In the genomic region with DNA sequence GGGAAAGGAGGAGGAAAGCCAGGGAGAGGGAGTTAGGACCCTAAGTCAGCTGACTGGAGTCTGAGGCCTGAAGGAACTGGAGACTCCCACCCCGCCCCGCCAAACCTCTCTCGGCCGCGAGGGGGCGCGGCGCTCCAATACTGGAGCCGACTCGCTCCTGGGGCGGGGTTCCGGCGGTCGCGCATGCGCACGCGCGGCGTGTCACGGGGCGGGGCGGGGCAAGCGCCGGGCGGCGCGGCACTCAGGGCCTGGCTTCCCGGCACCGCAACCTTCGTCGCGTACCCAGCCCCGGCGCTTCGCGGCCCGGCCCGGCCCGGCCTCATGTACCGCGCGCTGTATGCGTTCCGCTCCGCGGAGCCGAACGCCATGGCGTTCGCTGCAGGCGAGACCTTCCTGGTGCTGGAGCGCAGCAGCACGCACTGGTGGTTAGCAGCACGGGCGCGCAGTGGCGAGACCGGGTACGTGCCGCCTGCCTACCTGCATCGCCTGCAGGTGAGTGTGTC, we compare ENCODE assay signal across 7 mouse cellular contexts. TPM values are rescaled to one million over a fixed set of nuclear protein-coding genes. Genes with fewer than 3 reads are reported as not detected.
DNase-seq lines count a peak whose midpoint lies in the region; ATAC-seq lines count a peak whose summit lies in the region.

A gene (plus strand): TSS at position 206 of the 503 bp plus-strand sequence.

- H3K4me1 ChIP-seq in embryonic facial prominence, embryonic 12.5 days = peaks cover 10% of the 10 kb centered on the region
- H3K4me1 ChIP-seq in midbrain, embryonic 11.5 days (ENCODE audit: control insufficient read depth, insufficient read depth, low read length) = peaks cover 5% of the 10 kb centered on the region; the same call in 1 of the 2 replicates

- peak within 1 kb of the TSS; percentile 79 for H3K4me3 ChIP-seq in embryonic facial prominence, embryonic 12.5 days
- H3K4me3 ChIP-seq in midbrain, embryonic 11.5 days (ENCODE audit: low read depth, low read length) = peak within 1 kb of the TSS; percentile 77

- peaks cover 61% of the 10 kb centered on the region for H3K36me3 ChIP-seq in embryonic facial prominence, embryonic 12.5 days
- H3K36me3 ChIP-seq in midbrain, embryonic 11.5 days (ENCODE audit: control insufficient read depth, insufficient read depth, low read length) = peaks cover 27% of the 10 kb centered on the region

- H3K27me3 ChIP-seq in embryonic facial prominence, embryonic 12.5 days = no peaks in the 10 kb centered on the region
- H3K27me3 ChIP-seq in midbrain, embryonic 11.5 days (ENCODE audit: control insufficient read depth, insufficient read depth, low read length) = no peaks in the 10 kb centered on the region

- H3K9me3 ChIP-seq in embryonic facial prominence, embryonic 12.5 days = no peaks in the 10 kb centered on the region
- no peaks in the 10 kb centered on the region for H3K9me3 ChIP-seq in midbrain, embryonic 11.5 days (ENCODE audit: control insufficient read depth, low read length)

- WGBS in embryonic facial prominence, embryonic 12.5 days = under 1% methylated on average over 62 of the region's 62 CpGs
- WGBS in midbrain, embryonic 11.5 days = under 1% methylated on average over 55 of the region's 62 CpGs

- intact Hi-C loops in left cerebral cortex, postnatal 4 days (cut with DNase I) = no loop called here

- H3K27ac ChIP-seq in embryonic facial prominence, embryonic 12.5 days = 0 out of 2 replicates have a peak within 1 kb of the TSS, but pooled peaks have one; percentile 30
- H3K27ac ChIP-seq in midbrain, embryonic 11.5 days (ENCODE audit: low read depth, low read length) = no peak within 1 kb of the TSS; the same call in 1 of the 2 replicates

- peak within 1 kb of the TSS; percentile 85 for H3K4me2 ChIP-seq in embryonic facial prominence, embryonic 12.5 days (replicated peaks)
- H3K4me2 ChIP-seq in midbrain, embryonic 11.5 days = peak within 1 kb of the TSS; percentile 78

- peak within 1 kb of the TSS; percentile 88 for H3K9ac ChIP-seq in embryonic facial prominence, embryonic 12.5 days
- peak within 1 kb of the TSS; percentile 89 for H3K9ac ChIP-seq in midbrain, embryonic 11.5 days (ENCODE audit: low read length)

- peak; percentile 96 to 98 for DNase-seq in adrenal gland, postnatal 36 days
- DNase-seq in heart, adult 11 months = peak; percentile 99
- DNase-seq in kidney, adult 11 months = peak; percentile 89
- DNase-seq in left cerebral cortex, postnatal 4 days = peak; percentile 98
- DNase-seq in midbrain, embryonic 11.5 days (ENCODE audit: low spot score, missing footprints) = peak; percentile 100
- DNase-seq in right cerebral cortex, postnatal 4 days = peak; percentile 99

- peak; percentile 65 for ATAC-seq in embryonic facial prominence, embryonic 12.5 days (ENCODE audit: insufficient number of reproducible peaks, insufficient read depth, low FRiP score, low TSS enrichment)
- ATAC-seq in midbrain, embryonic 11.5 days (ENCODE audit: low FRiP score) = peak; percentile 92

RNA-seq across cellular contexts. Expression of the gene that starts here (rescaled TPM):
- total RNA-seq in adrenal gland, postnatal 36 days (2021) = 10 to 100 TPM in 1 of 2 experiments, 1 to 10 TPM in 1; 9.8 to 12.5 TPM
- 24.2 and 25.7 TPM in 2 replicates for polyA plus RNA-seq in embryonic facial prominence, embryonic 12.5 days (2016; fragmentation: Nextera tagmentation; extraction: Ambion mirVana)
- total RNA-seq in left cerebral cortex, postnatal 4 days (2021) = 10 to 100 TPM; 28.9 to 35.9 TPM
- polyA plus RNA-seq in midbrain, embryonic 11.5 days (2014; fragmentation: Nextera tagmentation; extraction: Ambion mirVana) = 8.3 and 9.2 TPM in 2 replicates
